Mouse (Mus musculus) spleen, postnatal 10 days (tissue): ENCODE data around the gene Tssk6.

Source experiments
- DNase-seq, 2 experiments: peaks; one replicate each; pipeline ENCODE4 v3.0.0; 2021 to 2022; ENCODE audit warnings: low spot score in 2 of 2

Tssk6 gene

DNA sequence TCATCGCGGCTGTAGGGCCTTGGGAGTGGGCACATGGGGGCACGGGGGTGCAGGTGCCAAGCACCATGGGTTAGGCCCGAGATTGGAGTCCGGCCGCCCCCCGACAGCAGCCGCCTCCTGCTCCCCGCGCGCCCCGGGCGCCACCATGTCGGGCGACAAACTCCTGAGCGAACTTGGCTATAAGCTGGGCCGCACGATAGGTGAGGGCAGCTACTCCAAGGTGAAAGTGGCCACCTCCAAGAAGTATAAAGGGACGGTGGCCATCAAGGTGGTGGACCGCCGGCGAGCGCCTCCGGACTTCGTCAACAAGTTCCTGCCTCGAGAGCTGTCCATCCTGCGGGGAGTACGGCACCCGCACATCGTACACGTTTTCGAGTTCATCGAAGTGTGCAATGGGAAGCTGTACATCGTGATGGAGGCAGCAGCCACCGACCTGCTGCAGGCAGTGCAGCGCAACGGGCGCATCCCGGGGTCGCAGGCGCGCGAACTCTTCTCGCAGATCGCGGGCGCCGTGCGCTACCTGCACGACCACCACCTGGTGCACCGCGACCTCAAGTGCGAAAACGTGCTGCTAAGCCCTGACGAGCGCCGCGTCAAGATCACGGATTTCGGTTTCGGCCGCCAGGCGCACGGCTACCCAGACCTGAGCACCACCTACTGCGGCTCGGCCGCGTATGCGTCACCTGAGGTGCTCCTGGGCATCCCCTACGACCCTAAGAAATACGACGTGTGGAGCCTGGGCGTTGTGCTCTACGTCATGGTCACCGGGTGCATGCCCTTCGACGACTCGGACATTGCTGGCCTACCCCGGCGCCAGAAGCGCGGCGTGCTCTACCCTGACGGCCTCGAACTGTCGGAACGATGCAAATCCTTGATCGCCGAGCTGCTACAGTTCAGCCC lies at the start of gene Tssk6, which contains the start of the genes Ndufa13 and Yjefn3:
Gene Tssk6, plus strand, starts transcription at position 22 of the 900 bp plus-strand sequence.
Gene Ndufa13, minus strand, starts transcription at position 396 of the 900 bp plus-strand sequence.
Gene Yjefn3, minus strand, starts transcription at position 550 of the 900 bp plus-strand sequence.
- peak; percentile 70 to 88 for DNase-seq

DNA sequence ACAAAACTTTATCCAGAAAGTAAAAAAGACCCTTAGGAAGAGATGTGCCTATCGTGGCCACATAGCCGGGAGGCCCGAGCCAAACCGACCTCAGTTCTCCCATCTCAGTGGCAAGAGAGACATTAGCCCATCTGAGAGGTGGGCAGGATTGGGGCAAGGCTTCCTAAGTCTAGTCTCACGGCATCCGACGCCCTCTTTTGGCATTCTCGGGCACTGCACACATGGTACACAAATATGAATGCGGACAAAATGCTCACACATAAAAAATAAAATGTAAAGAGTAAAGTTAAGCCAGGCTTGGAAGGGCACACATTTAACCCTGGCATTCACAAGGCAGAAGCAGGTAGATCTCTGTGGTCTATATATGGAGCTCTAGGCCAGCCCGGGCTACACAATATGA lies 48.1 kb upstream of the Tssk6 start:
- DNase-seq = no peak

DNA sequence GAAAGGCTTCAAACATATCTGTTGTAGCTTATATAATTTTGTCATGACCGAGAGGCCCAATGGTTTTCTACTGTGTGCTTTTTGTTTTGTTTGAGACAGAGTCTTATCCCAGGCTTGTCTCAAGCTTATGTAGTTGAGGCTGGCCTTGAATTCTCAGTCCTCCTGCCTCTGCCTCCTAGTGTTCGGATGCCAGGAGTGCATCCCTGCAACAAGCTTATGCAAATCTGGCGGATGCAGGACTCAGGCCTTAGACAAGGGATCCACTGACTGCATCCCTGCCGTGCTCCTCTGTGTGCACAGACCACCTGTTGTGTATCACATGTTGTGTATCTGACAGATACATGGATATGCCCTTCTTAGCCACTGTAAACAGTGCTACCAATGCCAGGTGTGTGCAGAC lies 41.2 kb upstream of the Tssk6 start:
- no peak for DNase-seq

DNA sequence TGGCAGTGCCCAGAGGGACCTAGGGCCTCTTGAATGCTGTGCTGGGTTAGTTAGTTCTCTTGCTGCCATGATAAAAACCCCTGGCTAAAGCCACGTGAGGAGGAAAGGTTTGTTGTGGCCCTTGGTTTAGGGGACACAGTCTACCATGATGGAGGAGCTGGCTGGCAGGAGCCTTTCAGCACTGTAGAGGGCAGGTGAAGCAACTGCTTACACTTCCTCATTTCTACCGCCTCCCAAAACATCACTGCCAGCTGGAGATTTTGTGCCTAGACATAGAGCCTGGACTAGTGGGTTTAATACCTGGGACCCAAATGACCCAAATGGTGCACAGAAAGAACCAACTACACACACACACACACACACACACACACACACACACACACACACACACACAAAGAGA lies 40.7 kb upstream of the Tssk6 start:
- DNase-seq = no peak

DNA sequence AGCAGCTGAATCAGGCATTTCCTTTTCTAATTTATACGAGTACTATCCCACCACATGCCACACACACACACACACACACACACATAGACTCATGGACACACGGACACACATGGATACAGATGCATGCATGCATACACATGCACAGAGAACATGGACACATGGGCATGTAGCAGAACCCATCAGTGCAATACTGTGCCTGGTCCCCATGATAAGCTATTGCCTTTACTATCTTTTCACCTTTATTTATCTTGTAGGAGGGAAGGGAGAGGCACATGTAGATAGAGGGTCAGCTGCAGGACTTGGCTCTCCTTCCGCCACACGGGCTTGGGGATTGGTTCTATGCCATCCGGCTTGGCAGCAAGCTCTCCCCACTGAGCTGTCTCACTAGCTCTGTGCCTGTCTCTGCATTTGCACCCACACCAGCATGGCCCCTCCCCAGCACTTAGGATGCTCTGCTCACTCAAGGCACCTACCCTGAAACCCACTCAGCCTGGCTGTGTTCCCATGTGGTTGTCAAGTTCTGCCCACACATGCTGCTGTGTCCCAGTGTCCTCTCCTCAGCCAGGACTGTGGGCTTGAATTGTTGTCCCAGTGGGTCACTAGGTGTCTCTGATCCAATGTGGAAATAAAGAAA lies 38.5 kb upstream of the Tssk6 start:
- no peak for DNase-seq

DNA sequence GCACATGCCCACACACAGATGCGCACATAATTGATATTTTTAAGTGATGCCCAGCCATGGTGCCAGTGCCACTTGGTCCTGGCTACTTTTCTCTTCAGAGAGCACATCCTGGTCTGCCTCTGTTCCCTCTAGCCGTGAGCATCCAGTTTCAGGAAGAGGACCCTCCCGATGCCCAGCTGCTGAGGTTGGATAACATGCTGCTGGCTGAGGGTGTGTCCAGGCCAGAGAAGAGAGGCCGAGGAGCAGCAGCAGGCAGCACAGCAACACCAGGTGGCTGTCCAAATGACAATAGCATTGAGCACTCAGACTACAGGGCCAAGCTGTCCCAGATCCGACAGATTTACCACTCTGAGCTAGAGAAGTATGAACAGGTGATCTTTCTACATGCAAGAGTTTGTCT lies 37.8 kb upstream of the Tssk6 start:
- no peak for DNase-seq

DNA sequence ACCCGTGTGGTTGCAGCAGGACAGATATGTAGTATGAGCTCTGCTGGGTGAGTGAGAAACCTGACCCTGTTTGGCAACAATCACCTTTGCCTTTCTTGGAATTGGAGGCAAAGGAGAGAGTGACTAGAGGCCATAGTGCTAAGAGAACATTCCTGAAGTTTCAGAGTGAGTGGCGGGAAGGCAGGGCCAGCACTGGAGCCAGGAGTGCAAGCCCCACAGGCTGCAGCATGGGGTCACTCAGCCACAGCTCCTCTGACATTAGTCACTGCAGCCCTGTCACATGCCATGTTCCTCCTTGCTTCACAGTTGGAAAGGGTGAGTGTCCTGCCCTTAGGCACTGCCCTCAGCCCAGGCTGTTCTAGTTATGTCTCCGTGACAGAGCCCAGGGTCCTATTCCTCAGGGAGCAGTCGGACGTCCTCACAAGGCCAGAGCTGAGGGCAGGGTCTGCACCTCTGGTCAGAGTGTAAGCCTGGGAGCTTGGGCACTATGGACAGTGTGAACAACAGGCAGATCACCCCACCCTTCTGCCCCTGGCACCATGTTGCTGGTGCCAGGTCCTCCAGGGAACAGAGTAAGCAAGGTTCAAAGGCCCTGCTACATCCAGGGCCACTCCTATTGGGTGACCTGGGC lies 34.2 kb upstream of the Tssk6 start:
- DNase-seq = no peak

GRCm38 (mm10) chr8:69870003-69870765 lies 31.8 kb upstream of the Tssk6 start:
- DNase-seq = no peak

DNA sequence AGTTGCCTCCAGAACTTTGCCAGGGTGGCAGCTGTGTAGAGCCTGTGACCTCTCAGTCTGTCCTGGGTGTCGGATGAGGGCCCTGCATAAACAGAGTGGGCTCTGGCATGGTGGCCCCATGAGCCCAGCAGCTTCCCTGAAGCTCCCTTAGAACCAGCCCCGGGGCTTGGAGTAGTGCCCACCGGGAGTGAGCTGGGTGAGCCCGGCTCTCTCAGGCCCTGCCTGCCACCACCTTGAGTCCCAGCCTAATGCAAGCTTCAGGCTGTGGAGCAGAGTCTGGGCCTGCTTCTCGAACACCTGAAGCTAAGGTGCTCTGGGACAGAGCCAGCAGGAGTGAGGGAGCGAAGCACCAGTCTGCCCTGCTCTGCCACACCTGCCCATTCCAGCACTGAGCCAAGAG lies 31.1 kb upstream of the Tssk6 start:
- no peak for DNase-seq

GRCm38 (mm10) chr8:69874155-69874554 lies 27.8 kb upstream of the Tssk6 start:
- peak; percentile 62 to 76 for DNase-seq

DNA sequence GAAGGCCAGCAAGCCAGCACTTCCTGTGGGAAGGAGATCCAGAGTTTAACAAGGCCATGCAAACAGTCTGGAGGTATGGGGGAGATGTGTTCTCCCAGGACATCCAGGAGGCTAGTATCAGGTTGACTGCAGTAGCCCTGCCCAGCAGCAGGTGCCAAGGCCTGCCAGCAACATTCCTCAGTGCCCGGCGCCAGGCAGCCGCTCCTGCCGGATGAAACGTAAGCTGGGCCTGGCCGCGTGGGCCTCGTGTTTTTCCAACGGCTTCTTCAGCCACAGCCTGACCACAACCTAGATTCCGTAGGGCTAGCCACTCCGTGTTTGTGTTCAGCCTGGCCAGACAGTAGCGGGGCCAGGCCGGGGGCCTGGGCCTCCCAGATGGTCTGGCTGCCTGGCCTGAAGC lies 27.3 kb upstream of the Tssk6 start:
- DNase-seq = no peak

DNA sequence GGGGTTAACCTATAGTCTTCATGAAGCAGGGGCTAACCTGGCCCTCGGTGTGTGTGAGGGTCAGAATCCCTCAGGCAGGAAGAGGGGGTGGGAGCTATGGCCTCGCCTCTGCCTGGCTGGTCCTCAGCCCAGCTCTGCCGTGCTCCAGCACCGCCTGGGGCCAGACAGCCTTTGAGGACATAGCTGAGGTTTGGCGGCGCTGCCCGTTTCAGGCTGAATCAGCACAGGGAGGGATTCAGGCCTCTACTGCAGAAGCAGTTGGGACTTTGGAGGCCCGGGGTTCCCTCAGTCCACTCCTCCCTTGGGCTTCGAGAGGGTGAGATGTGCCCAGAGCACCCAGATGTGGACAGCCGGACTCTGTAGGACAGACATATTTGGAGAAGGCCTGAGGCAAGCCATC lies 25.9 kb upstream of the Tssk6 start:
- DNase-seq = no peak

DNA sequence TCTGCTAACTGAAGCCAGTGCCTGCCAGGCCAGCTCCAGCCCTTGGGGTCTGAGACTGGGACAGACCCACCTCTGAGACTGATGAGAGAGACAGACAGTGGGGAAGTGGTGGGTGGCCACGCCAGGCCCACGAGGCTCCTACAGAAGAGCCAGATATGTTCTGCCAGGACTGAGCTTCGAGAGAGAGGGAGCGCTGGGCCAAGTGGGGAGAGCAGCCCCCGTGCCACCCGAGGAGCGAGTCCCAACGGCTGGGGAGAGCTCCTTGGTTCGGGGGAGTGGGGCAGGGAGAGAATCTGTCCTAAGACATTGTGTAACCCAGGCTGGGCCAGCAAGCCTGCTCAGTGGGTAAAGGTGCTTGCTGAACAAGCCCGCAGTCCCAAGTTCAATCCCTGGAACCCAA lies 25.0 kb upstream of the Tssk6 start:
- no peak for DNase-seq

GRCm38 (mm10) chr8:69877396-69877795 lies 24.6 kb upstream of the Tssk6 start:
- DNase-seq = no peak

- no peak for DNase-seq
Measured at GRCm38 (mm10) chr8:69877992-69878391, 24.0 kb upstream of the Tssk6 start.

- no peak for DNase-seq
Measured at GRCm38 (mm10) chr8:69879678-69880077, 22.3 kb upstream of the Tssk6 start.

DNA sequence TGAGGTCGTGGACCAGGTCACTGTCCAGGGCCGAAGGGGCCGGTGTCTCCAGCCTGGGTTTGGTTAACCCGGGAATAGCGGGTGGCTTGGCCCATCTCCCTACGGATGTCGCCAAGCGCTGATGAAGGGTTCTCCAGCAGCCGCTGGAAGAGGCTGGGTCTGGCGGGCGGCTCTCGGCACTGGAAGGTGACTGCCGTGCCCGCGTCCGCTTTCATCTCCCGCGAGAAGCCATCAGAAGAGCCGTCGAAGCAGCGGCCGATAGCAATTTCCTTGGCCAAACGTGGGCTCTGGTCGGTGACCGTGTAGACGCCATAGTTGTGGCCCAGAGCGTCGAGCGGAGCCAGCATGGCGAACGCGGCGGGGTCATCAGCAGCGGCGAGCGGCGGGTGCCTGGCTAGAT lies 21.1 kb upstream of the Tssk6 start:
- no peak for DNase-seq

DNA sequence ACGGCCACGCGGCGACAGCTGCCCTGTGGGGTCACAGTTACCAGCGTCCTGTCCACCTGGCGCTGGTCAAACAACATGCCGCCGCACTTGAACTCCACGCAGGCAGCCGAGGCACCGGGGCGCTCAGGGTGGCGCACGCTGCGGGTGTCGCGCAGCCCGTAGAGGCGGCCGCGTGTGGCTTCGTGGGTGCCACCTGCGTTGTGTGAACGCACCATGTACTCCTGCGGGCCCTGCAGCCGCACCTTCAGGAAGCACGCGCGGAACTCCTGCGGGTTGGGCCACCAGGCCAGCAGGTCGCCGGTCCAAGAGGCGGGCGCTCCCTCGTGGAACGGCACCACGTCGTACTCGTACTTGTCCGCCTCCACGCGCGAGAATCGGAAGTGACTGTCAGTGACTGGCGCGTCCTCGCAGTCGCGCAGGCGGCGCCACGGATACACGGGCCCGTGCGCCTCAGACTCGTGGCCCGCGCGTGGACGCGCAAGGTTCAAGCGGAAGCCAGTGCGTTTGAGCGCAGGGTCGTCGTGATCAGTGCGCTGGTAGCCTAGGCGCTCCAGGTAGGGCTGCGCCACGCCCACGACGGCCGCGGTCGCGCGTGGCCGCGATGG lies 20.6 kb upstream of the Tssk6 start:
- no peak for DNase-seq

DNA sequence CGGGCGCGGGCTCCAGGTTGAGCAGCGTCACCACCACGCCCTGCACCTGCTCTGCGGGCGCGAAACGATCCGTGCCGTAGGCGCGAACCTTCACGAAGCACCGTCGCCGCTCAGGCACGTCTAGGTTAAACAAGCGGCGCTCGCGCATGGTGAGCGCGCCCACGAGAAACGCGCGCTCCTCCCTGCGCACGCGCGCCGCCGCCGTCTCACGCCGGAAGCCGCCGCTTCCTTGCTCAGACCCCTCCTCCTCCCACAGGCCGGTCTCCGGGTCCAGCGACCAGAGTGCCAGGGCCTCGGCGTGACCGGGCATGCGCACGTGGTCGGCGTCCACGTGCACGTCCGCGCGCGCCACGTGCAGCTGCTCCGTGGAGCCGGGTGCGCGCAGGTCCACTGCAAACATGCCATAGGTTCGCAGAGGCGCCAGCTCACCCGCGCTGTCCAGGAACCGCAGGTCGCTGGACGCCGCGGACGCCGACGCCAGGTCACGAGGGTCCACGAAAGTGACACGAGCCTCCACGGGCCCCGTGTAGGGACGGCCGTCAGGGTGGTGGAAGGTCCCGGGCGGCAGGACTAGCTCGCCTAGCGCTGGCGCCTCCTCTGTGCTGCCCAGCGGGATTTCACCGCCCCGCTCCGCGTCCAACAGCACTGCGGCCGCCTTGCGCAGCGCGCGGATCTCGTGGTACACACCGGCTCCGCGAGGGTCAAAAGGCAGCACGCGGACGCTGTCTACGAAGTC lies 19.8 kb upstream of the Tssk6 start:
- peak in 1 of 2 experiments; percentile 54 for DNase-seq

DNA sequence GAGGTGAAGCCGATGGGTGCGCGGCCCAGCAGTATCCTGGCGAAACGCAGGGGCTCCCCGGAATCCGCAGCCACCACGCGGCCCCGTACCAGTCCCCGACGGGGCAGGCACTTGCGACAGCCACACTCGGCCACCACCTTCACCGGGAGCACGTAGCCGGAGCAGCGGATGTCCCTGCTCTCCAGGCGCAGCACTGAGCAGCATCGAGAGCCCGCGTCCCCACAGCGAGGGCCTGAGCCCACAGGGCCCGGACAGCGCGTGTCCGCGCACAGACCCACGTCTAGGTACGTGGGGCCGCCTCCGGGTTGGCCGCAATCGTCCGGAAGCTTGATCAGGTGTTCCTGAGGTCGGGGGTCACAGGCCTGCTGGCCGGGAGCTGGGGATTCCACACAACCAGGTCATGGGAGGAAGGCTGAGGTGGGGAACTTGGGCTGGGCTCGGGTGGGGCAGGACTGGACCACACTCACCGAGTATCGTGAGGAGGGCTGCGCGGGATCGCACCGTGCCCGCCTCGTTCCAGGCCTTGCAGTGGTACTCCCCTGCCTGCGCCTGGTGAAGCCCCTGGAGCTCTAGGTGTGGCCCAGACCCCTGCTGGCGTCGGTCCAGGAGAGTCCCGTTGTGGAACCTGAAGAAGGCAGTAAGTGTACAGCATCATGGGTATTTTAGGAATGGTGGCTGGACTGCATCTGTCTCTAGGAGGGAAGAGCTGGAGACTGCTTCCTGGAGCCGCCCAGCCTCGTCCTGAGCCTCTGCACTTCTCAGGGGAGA lies 19.0 kb upstream of the Tssk6 start:
- DNase-seq = no peak
